Mouse (Mus musculus): ENCODE results near the gene Gale.
"Not testable (repeated sequence)": the region's sequence is repeated elsewhere in the genome, so short reads cannot be mapped to it uniquely, and the experiment has no call there.

The Gale gene

DNA sequence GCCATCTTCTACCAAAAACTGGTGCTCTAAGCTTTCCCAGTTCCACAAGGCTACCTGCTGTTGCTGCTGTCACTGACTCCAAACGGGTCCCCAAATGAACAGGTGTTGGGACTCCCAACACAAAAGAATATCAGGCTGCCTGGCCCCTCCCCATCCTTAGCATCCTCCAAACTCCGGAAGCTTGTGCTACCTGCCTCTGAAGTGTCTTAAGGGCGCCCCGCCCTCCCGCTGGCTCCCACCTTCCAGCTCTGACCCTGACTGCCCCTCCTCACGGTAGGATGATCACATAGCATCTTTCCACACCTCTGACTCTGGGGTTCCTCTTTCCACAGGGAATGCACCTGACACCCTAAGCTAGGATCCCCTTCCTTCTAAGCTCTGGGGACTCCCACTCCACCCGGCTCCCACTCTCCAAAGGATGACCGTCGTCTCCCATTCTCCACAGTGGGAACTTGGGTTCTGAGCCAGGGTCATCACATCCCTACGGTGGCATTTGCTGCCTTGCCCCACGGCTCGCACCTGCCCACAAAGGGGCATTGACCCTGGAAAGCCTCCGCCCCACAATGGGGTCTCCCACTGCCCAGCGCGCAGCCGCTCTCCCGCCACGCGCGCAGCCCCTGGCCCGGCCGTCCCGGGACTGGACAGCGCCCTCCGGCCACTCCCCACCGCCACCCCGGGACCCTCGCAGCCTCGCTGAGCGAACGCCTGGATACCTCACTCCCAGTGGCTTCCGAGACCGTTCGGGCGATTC is 8.5 kb downstream of the Gale start:
- DNase-seq (ENCODE audit: low spot score), result no peak

- peak; percentile 81 for DNase-seq (ENCODE audit: low spot score)
These were observed 9.0 kb downstream of the Gale start, which contains the start of gene Lypla2 for GRCm38 (mm10) chr4:135972556-135972906. Gene Lypla2, minus strand, starts transcription at chr4:135972626.

- no peak for DNase-seq (ENCODE audit: low spot score)
These were observed 9.6 kb downstream of the Gale start for GRCm38 (mm10) chr4:135972911-135973811.

DNA sequence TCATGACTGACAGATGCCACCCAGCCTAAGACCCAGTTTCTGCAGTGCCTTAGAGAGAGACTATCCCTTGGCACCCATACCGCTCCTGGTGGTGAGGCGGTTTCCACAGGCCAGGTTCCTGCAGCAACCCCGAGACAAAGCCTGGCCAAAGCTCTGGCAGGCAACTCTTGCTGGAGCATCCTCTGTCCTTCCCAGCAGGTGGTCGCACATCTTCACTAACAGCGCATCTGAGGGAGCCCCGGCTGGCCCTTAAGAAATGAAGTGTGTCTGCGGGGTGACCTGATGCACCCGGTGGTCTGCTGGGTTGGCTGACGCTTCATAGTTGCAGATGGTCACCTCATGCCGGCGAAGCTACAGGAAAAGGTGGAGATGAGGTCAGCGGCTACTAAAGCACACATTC is 12.6 kb downstream of the Gale start:
- DNase-seq (ENCODE audit: low spot score), result no peak

- DNase-seq (ENCODE audit: low spot score), result not testable (repeated sequence)
These were observed 16.7 kb downstream of the Gale start for GRCm38 (mm10) chr4:135980223-135980622.

- DNase-seq (ENCODE audit: low spot score), result no peak
These were observed 18.1 kb downstream of the Gale start for GRCm38 (mm10) chr4:135981524-135982063.

- no peak for DNase-seq (ENCODE audit: low spot score)
These were observed 21.0 kb downstream of the Gale start for GRCm38 (mm10) chr4:135984556-135984955.

- no peak for DNase-seq (ENCODE audit: low spot score)
These were observed 21.7 kb downstream of the Gale start for GRCm38 (mm10) chr4:135985193-135985592.

GRCm38 (mm10) chr4:135985769-135986168 is 22.2 kb downstream of the Gale start:
- no peak for DNase-seq (ENCODE audit: low spot score)

DNA sequence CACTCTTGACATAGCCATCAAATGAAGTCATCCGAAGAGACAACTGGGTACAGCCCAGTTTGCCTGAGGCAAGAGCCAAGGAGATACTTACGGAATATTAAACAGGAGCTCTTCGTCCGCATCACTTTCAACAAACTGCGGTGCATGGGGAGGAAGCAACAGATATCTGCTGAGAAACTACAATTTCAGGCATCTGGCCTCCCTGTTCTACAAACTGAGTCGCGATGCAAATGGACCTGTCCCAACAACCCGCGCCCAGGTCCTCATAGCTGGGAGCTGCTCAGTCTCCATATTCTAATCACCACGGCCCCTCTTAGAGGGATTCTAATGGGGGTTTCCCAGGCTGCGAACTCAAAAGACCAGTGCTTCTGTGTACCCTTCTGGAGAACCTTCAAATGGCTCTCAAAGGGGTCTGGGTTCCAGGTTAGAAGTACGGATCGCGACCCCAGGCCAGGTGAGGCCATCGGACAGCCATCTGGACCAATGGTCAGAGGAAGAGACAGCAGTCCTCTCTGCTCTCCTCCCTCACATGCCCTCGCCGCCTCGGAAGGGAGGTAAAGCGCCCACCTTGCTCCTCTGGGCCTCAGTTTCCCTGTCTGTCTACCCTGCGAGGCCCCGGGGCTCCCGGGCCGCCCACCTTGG is 22.9 kb downstream of the Gale start:
- DNase-seq (ENCODE audit: low spot score), result no peak

GRCm38 (mm10) chr4:135986943-135987710 is 23.6 kb downstream of the Gale start, which contains the start of gene Pithd1:
Gene Pithd1, minus strand, starts transcription at chr4:135987264.
- peak; percentile 91 for DNase-seq (ENCODE audit: low spot score)

- DNase-seq (ENCODE audit: low spot score), result no peak
These were observed 24.2 kb downstream of the Gale start for GRCm38 (mm10) chr4:135987714-135988113.

GRCm38 (mm10) chr4:135993941-135994340 is 30.4 kb downstream of the Gale start:
- no peak for DNase-seq (ENCODE audit: low spot score)

GRCm38 (mm10) chr4:135995118-135995517 is 31.6 kb downstream of the Gale start:
- DNase-seq (ENCODE audit: low spot score), result no peak

GRCm38 (mm10) chr4:136004107-136004675 is 40.7 kb downstream of the Gale start:
- no peak for DNase-seq (ENCODE audit: low spot score)

DNA sequence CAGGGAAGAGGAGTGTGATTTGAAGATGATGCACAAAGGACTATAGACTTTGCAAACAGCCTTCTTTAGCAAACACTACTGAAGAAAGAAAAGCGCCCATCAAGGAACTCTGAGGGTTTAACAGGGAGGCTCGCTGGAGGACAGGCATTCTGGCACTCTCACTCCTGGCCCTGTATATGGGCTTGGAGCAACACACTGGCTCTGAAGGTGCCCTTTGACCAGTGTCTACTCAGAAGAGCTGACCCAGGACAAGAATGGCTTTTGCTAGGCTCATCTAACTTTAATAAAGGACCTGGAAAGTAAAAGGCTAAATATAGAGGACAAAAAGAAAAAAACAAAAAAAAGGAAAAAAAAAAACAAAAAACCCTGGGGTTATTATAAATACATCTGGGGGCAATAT is 41.4 kb downstream of the Gale start:
- no peak for DNase-seq (ENCODE audit: low spot score)

DNA sequence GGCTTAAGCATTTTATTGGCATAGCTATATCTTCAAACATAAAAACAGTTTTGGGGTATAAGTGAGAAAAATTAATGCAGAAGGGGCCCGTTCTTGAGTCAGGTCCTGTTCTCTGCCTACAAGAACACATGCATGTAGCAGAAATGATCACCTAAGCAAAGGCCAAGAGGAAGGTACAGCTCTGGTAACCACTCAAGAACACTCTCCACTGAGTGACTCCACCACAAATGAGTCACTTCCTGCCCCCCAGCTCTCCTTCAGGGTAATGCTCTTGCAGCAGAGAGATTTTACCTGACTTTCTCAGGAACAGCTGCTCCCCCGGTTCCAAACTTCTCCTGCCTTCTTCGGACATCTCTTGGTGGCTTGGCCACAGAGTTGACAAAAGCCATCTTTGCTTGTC is 43.3 kb downstream of the Gale start:
- no peak for DNase-seq (ENCODE audit: low spot score)

DNA sequence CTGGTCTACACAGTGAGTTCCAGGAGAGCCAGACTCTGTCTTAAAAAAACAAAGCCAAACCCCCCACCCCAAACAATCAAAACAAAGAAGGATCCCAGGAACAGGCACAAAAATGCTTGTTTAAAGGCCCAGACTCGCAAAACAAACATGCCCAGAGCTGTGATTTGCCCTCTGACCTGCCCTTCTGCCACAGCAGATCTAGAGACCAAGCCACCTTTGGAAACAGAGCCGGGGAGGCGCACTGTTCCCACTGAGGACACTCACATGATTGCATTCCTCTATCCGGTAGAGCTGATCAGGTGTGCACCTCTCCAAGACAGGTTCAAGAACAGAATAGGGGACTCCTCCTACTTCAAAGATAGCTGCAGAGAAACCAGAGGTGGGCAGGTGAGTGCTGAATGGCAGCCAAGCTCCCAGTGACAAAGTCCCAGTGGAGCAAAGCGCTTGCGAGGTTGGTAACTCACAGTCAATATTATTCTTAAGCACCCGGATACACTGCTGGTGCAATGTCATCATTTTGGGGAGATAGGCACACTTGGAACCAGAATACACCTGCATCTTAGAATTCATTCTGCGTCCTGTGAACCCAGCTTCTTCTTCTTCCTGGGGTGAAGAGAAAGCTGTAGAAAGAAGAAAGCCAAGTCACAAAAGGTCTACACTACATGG is 45.4 kb downstream of the Gale start:
- DNase-seq (ENCODE audit: low spot score), result no peak

GRCm38 (mm10) chr4:136010586-136010985 is 47.1 kb downstream of the Gale start:
- DNase-seq (ENCODE audit: low spot score), result no peak

GRCm38 (mm10) chr4:136016059-136016602 is 52.6 kb downstream of the Gale start:
- no peak for DNase-seq (ENCODE audit: low spot score)
